Mouse (Mus musculus) central nervous system, embryonic 18 days (tissue): Measurements from ENCODE around the gene Pde6g. TPM values are rescaled to one million over a fixed set of nuclear protein-coding genes. Genes with fewer than 3 reads are reported as not detected.

Experiments used
- polyA plus RNA-seq: library from polyadenylated mRNA; depleted of rRNA; stranded (reverse); fragments of >200 nt; gene quantifications from 2 replicates; pipeline ENCODE4 v1.2.3, GENCODE M21; 2012; rRNA removed

Gene Pde6g
- 0.32 and 0.56 TPM in 2 replicates for polyA plus RNA-seq

DNA sequence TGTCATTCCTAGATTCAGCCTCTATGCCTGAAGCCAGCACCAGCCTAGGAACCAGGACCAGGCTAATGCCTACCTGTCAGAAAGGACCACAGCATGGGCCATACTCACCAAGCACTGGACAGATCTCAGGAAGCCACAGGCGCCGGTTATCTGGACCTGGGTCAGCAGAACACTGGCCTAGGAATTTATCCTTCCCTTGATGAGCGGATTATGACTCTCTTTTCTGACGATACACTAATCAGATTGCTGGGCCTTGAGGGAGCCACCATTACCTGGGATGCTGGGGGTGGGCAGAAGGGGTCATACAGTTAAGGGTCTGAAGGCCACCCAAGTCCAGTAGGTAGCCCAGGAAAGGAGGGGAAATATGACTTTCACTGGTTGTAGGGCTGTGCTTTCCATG is at the start of gene Pde6g:
Gene Pde6g, minus strand, starts transcription at position 195 of the 400 bp plus-strand sequence.

GRCm38 (mm10) chr11:120491317-120492023 is 38.2 kb upstream of the Pde6g start, which contains the start of gene Slc25a10:
Slc25a10 (plus strand) TSS chr11:120491840.

DNA sequence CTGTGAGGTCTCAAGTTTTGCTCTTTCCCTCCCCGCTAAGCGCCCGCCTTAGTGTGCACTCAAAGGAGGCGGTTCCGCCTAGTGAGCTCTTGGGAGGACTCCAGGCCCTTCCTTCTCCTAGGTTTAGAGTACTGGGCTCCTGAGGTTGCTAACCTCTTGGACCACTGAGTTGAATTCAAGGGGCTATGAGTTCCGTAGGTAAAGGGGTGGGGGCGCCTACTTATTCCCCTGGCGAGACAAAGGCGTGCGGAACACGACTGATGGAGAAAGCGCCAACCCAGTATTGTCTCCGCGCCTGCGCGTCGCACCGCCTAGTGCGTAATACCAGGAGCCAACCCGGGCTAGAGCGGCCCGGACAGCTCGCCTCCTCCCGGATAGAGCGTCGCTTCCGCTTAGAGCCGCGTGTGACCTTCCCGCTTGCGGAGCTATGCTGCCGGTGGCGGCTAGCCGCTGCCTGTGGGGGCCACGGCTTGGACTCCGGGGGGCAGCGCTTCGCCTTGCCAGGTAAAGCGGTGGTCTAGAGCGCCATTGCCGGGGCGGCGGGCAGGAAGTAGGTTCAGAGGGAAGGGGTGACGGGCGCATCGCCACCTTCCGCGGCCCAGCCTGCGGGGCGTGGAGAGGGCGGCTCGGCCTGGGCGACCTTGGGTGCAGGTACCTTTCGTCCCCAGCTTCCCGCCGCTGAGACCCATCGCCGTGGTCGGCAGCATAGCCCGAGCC is 31.1 kb upstream of the Pde6g start, which contains the start of gene Mrpl12:
Gene Mrpl12, plus strand, starts transcription at position 349 of the 717 bp plus-strand sequence.

DNA sequence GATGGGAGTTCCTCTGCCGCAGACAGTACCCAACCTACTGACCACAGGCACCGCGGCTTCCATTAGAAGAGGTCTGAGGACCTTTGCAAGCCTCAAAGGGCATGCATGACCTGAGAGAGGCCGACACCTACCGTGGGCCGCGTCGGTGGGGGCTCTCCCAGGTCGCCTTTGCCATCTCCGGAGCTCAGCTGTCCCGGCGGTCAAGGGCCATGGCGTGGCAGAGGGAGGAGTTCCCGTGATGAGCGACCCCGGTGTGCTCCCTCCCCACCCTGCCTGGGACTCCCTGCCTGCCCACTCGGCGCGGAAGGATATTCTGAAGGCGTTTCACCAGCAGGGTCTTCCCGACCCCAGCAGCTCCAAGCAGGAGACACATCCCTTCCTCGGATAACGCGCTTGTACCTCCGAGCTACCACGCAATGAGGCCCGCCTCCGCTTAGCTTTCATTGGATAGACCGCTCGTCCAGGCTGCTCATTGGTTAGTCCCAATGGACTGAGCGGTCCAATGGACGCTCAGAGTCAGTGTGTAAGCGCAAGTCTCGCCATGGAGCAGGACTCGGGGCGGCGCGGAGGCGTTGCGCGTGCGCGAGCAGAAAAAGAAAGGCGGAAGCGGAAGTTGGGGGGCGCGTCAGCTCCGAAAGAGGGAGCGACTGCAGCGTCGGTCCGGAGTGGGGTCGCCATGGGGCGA is 13.9 kb upstream of the Pde6g start, which contains the start of gene Arl16:
Gene Arl16, minus strand, starts transcription at position 557 of the 685 bp plus-strand sequence.

GRCm38 (mm10) chr11:120457772-120458751 is 4.8 kb upstream of the Pde6g start, which contains the start of the genes Oxld1 and Ccdc137:
Oxld1 (minus strand) TSS chr11:120458068.
Ccdc137 (plus strand) TSS chr11:120458115.

GRCm38 (mm10) chr11:120442344-120442743 is 11.0 kb downstream of the Pde6g start, which contains the start of gene Tspan10:
Tspan10 (plus strand) TSS chr11:120442644.

DNA sequence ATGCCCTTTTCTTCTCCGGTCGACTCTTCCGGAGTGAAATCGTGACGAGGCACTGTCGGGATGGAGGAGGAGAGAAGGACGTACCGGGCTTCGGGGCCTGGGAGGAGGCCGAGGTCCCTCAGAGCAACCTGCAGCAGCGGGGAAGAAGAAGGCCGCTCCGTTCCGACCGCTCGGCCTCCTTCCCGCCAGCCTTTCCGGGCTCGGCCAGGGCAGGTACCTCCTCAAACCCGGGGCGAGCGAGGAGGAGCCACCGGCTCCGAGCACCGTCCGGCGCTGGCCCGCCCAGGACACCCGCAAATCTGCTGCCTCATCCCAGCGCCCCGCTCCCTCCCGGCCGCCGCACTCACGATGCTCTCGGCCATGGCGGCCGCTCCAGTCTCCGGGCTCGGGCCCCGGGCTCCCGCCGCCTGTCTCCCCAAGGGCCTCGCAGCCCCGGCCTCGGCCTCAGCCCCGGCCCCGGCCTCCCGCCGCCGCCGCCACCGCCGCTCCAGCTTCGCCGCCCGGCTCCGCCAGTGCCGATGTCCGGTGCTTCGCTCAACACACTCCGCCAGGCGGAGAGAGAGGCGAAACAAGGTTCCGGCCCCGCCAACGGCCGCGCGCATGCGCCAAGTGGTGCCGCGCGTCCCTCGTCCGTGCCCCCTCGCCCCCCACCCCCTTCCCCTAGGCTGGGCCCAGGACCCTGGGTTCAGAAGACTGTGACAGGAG is 16.0 kb downstream of the Pde6g start, which contains the start of gene Nploc4:
Gene Nploc4, minus strand, starts transcription at position 557 of the 705 bp plus-strand sequence.

Other genes starting within 250 kb of the Pde6g start
- 16.9 and 20.1 TPM in 2 replicates for gene Bahcc1, start 220.6 kb downstream of the Pde6g start, polyA plus RNA-seq
- gene Actg1, start 105.0 kb downstream of the Pde6g start, polyA plus RNA-seq, result 1,434 and 1,972 TPM in 2 replicates
- gene Fscn2, start 92.0 kb downstream of the Pde6g start, polyA plus RNA-seq, result 0.49 and 0.66 TPM in 2 replicates
- gene Faap100, start 74.7 kb downstream of the Pde6g start, polyA plus RNA-seq, result 107 and 108 TPM in 2 replicates
- gene Nploc4, start 15.8 kb downstream of the Pde6g start, polyA plus RNA-seq, result 52.6 and 53.0 TPM in 2 replicates
- not detected in 2 replicates for gene Tspan10, start 10.9 kb downstream of the Pde6g start, polyA plus RNA-seq
- gene Oxld1, start 4.6 kb upstream of the Pde6g start, polyA plus RNA-seq, result 8.6 and 10.0 TPM in 2 replicates
- gene Ccdc137, start 4.6 kb upstream of the Pde6g start, polyA plus RNA-seq, result 30.3 and 32.5 TPM in 2 replicates
- 42.5 and 46.3 TPM in 2 replicates for gene Arl16, start 14.1 kb upstream of the Pde6g start, polyA plus RNA-seq
- gene Mrpl12, start 31.1 kb upstream of the Pde6g start, polyA plus RNA-seq, result 107 and 119 TPM in 2 replicates
- gene Slc25a10, start 38.3 kb upstream of the Pde6g start, polyA plus RNA-seq, result 33.0 and 33.5 TPM in 2 replicates
- 0.10 and 0.45 TPM in 2 replicates for gene Gcgr, start 77.2 kb upstream of the Pde6g start, polyA plus RNA-seq
- 192 and 196 TPM in 2 replicates for gene Mcrip1, start 96.2 kb upstream of the Pde6g start, polyA plus RNA-seq
- gene Ppp1r27, start 97.6 kb upstream of the Pde6g start, polyA plus RNA-seq, result 1.1 TPM in 1 of 2 replicates, not detected in the other
- 153 and 156 TPM in 2 replicates for gene P4hb, start 119.8 kb upstream of the Pde6g start, polyA plus RNA-seq
- 443 and 473 TPM in 2 replicates for gene Arhgdia, start 128.1 kb upstream of the Pde6g start, polyA plus RNA-seq
- 83.1 and 83.5 TPM in 2 replicates for gene Alyref, start 144.9 kb upstream of the Pde6g start, polyA plus RNA-seq
- 185 and 196 TPM in 2 replicates for gene Anapc11, start 144.9 kb upstream of the Pde6g start, polyA plus RNA-seq
- 0.22 and 0.57 TPM in 2 replicates for gene Npb, start 155.0 kb upstream of the Pde6g start, polyA plus RNA-seq
- gene Pcyt2, start 164.4 kb upstream of the Pde6g start, polyA plus RNA-seq, result 286 and 294 TPM in 2 replicates
- 67.4 and 67.5 TPM in 2 replicates for gene Sirt7, start 171.7 kb upstream of the Pde6g start, polyA plus RNA-seq
- 69.7 and 75.8 TPM in 2 replicates for gene Mafg, start 180.1 kb upstream of the Pde6g start, polyA plus RNA-seq
- gene Pycr1, start 190.3 kb upstream of the Pde6g start, polyA plus RNA-seq, result 19.2 and 19.8 TPM in 2 replicates
- gene Myadml2, start 194.7 kb upstream of the Pde6g start, polyA plus RNA-seq, result 0.63 and 0.74 TPM in 2 replicates
- 7.3 and 7.5 TPM in 2 replicates for gene Notum, start 207.7 kb upstream of the Pde6g start, polyA plus RNA-seq
- 70.1 and 71.8 TPM in 2 replicates for gene Aspscr1, start 219.5 kb upstream of the Pde6g start, polyA plus RNA-seq